Mouse (Mus musculus): ENCODE measurements around the gene Lipe. TPM values are rescaled to one million over a fixed set of nuclear protein-coding genes. Genes with fewer than 3 reads are reported as not detected.

Lipe gene
- polyA plus RNA-seq, 1 experiment from 2014 or later: 4.9 TPM

- peak overlapping the region; percentile 39 for H3K4me3 ChIP-seq (ENCODE audit: low read depth, low read length)
- H3K36me3 ChIP-seq (ENCODE audit: control insufficient read depth, insufficient read depth, low read length): peaks cover 27% of the 10 kb centered on the region
- H3K4me1 ChIP-seq (ENCODE audit: control insufficient read depth, insufficient read depth, low read length): peaks cover 4% of the 10 kb centered on the region
- H3K27me3 ChIP-seq (replicated peaks; ENCODE audit: control insufficient read depth, insufficient read depth, low read length): no peaks in the 10 kb centered on the region
- WGBS: 64% methylated on average over 18 of the region's 18 CpGs
- DNase-seq (ENCODE audit: low spot score) (no peak), ATAC-seq (ENCODE audit: low read depth) (no peak)
- H3K27ac ChIP-seq (replicated peaks; ENCODE audit: low read depth, low read length): no peak overlapping the region
- H3K9ac ChIP-seq (ENCODE audit: low read depth, low read length): 0 out of 2 replicates have a peak overlapping the region, but pooled peaks have one; percentile 56
- H3K9me3 ChIP-seq (ENCODE audit: control insufficient read depth, low read length): no peaks in the 10 kb centered on the region
- H3K4me2 ChIP-seq (ENCODE audit: low read depth, low read length): peak overlapping the region; percentile 62
Observed at GRCm38 (mm10) chr7:25380392-25381283, 17.9 kb downstream of the Lipe start.

- H3K4me3 ChIP-seq (ENCODE audit: low read depth, low read length): peak overlapping the region; percentile 39
- 3% methylated on average over 40 of the region's 42 CpGs for WGBS
- H3K27me3 ChIP-seq (replicated peaks; ENCODE audit: control insufficient read depth, insufficient read depth, low read length): no peaks in the 10 kb centered on the region
- peak overlapping the region; percentile 56 for H3K9ac ChIP-seq (ENCODE audit: low read depth, low read length)
- DNase-seq (ENCODE audit: low spot score) (peak; percentile 86), ATAC-seq (ENCODE audit: low read depth) (peak; percentile 60)
- H3K9me3 ChIP-seq (ENCODE audit: control insufficient read depth, low read length): no peaks in the 10 kb centered on the region
- no peak overlapping the region for H3K27ac ChIP-seq (replicated peaks; ENCODE audit: low read depth, low read length)
- peaks cover 19% of the 10 kb centered on the region for H3K36me3 ChIP-seq (ENCODE audit: control insufficient read depth, insufficient read depth, low read length)
- H3K4me1 ChIP-seq (ENCODE audit: control insufficient read depth, insufficient read depth, low read length): peaks cover 4% of the 10 kb centered on the region
- peak overlapping the region; percentile 62 for H3K4me2 ChIP-seq (ENCODE audit: low read depth, low read length)
Observed at GRCm38 (mm10) chr7:25379551-25380351, 18.8 kb downstream of the Lipe start.

DNA sequence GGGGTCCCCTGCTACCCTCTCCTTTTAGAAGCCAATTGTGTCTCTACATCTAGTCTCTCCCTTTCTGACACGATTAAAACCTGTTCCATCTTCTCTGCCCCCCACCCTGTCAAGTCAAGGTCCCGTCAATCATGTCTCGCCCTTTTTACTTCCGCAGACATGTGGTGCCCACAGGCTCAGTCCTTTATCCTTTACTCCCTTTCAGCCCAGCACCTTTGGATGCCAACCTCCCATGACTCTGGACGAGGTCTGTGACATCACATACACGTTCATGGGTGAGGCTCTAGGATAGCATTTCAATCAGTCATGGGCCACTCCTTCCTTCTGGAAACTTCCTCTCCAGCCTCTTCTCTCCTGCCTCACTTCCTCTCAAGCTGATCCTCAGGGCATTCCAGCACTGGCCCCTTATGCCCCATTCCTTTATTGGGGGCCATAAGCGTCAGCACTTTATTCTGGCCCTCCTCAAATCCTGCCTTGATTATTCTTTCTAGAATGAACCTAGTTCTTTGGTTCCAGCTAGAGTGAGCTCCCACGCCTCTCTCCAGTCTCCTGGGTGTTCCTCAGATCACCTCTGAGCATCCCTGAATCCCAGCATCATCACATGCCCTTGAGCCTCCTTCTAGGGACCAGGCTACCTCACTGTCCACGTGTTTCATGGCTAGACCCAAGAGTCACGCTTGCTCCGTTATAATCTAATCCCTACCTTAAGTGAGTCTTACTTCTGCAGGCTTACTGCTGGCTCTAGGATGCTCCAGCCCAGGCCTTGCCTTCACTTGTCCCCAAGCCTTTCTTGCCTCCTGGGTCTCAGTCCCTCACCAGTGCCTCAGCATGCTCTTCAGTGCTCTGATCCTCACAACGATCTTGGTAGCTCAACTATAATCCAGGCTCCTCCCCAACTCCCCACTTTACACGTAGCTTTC lies 20.1 kb downstream of the Lipe start:
- Histone ChIP-seq H3K27ac (replicated peaks; ENCODE audit: low read depth, low read length) (no peak overlapping the region), H3K9ac (ENCODE audit: low read depth, low read length) (no peak overlapping the region), H3K4me3 (ENCODE audit: low read depth, low read length) (no peak overlapping the region), H3K27me3 (replicated peaks; ENCODE audit: control insufficient read depth, insufficient read depth, low read length) (no peaks in the 10 kb centered on the region), H3K4me2 (ENCODE audit: low read depth, low read length) (no peak overlapping the region), H3K9me3 (ENCODE audit: control insufficient read depth, low read length) (no peaks in the 10 kb centered on the region), H3K36me3 (ENCODE audit: control insufficient read depth, insufficient read depth, low read length) (peaks cover 6% of the 10 kb centered on the region), H3K4me1 (ENCODE audit: control insufficient read depth, insufficient read depth, low read length) (peaks cover 4% of the 10 kb centered on the region)
- ATAC-seq (ENCODE audit: low read depth): no peak
- no peak for DNase-seq (ENCODE audit: low spot score)
- WGBS: 82% methylated on average over 13 of the region's 13 CpGs

- WGBS: 36% methylated on average over 8 of the region's 8 CpGs
- no peaks in the 10 kb centered on the region for H3K27me3 ChIP-seq (replicated peaks; ENCODE audit: control insufficient read depth, insufficient read depth, low read length)
- DNase-seq (ENCODE audit: low spot score): no peak
Observed at GRCm38 (mm10) chr7:25377100-25377700, 21.3 kb downstream of the Lipe start.

DNA sequence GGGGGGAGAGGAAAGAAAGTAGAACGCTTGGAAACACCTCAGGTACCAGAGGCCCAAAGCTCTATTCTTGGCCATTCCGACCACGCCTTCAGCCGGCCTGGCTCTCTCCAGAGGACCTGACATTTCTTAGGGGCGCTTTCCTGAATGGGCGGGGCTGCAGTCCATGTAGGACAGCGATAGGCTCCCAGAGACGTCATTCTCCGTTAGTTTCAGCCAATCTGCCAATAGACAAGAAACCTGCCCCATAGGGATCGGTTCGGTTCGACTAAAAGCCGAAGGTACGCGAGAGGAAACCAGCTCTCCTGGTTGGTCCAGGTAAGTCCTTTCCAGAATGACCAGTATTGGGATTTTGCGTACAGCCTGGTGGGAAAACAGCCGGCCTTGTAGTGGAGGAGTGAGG lies 22.0 kb downstream of the Lipe start:
- H3K27me3 ChIP-seq (replicated peaks; ENCODE audit: control insufficient read depth, insufficient read depth, low read length): no peaks in the 10 kb centered on the region
- 0 out of 2 replicates have a peak overlapping the region, but pooled peaks have one; percentile 31 for H3K9ac ChIP-seq (ENCODE audit: low read depth, low read length)
- peak overlapping the region; percentile 32 for H3K4me3 ChIP-seq (ENCODE audit: low read depth, low read length)
- WGBS: 3% methylated on average over 17 of the region's 17 CpGs
- H3K27ac ChIP-seq (replicated peaks; ENCODE audit: low read depth, low read length): no peak overlapping the region
- H3K4me2 ChIP-seq (ENCODE audit: low read depth, low read length): peak overlapping the region; percentile 52
- DNase-seq (ENCODE audit: low spot score) (peak; percentile 77), ATAC-seq (ENCODE audit: low read depth) (peak; percentile 61)
- H3K9me3 ChIP-seq (ENCODE audit: control insufficient read depth, low read length): no peaks in the 10 kb centered on the region
- H3K4me1 ChIP-seq (ENCODE audit: control insufficient read depth, insufficient read depth, low read length): peaks cover 4% of the 10 kb centered on the region
- H3K36me3 ChIP-seq (ENCODE audit: control insufficient read depth, insufficient read depth, low read length): no peaks in the 10 kb centered on the region

More at GRCm38 (mm10) chr7:25377100-25377700, 21.3 kb downstream of the Lipe start:
- Histone ChIP-seq H3K4me1 (ENCODE audit: control insufficient read depth, insufficient read depth, low read length) (peaks cover 4% of the 10 kb centered on the region), H3K9ac (ENCODE audit: low read depth, low read length) (0 out of 2 replicates have a peak overlapping the region, but pooled peaks have one; percentile 31), H3K4me2 (ENCODE audit: low read depth, low read length) (peak overlapping the region; percentile 52), H3K27ac (replicated peaks; ENCODE audit: low read depth, low read length) (no peak overlapping the region), H3K4me3 (ENCODE audit: low read depth, low read length) (peak overlapping the region; percentile 32), H3K9me3 (ENCODE audit: control insufficient read depth, low read length) (no peaks in the 10 kb centered on the region), H3K36me3 (ENCODE audit: control insufficient read depth, insufficient read depth, low read length) (no peaks in the 10 kb centered on the region; the same call in 1 of the 2 replicates)
- no peak for ATAC-seq (ENCODE audit: low read depth)

DNA sequence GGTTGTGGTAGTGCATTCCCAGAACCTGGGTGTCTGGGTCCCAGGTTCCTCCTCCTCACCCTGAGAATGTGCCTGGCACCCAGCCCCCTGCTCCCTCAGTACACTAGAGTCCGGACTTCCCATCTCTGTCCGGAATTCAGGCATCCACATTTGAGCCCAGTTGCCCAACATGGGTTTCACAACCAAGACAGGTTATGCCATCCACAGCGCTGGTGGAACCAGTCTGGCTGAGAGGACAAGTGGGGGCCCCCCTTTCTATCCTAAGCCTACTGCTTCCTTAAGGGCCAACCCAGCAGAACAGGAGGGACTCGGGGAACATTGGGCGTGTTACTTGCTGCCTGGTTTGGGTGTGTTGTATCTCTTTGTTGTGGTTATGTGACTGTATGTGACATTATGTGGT lies 26.1 kb downstream of the Lipe start:
- ATAC-seq (ENCODE audit: low read depth): no peak

GRCm38 (mm10) chr7:25369058-25369749 lies 29.3 kb downstream of the Lipe start, which contains the start of gene Cnfn:
Gene Cnfn (minus strand): TSS chr7:25369724.
- H3K27ac ChIP-seq (replicated peaks; ENCODE audit: low read depth, low read length): no peak within 1 kb of the TSS
- H3K9ac ChIP-seq (ENCODE audit: low read depth, low read length): no peak within 1 kb of the TSS
- H3K4me1 ChIP-seq (ENCODE audit: control insufficient read depth, insufficient read depth, low read length): peaks cover 13% of the 10 kb centered on the region; the same call in 1 of the 2 replicates
- no peak within 1 kb of the TSS for H3K4me2 ChIP-seq (ENCODE audit: low read depth, low read length)
- ATAC-seq (ENCODE audit: low read depth): no peak
- H3K9me3 ChIP-seq (ENCODE audit: control insufficient read depth, low read length): no peaks in the 10 kb centered on the region
- 49% methylated on average over 12 of the region's 12 CpGs for WGBS
- H3K4me3 ChIP-seq (ENCODE audit: low read depth, low read length): no peak within 1 kb of the TSS
- peaks cover 3% of the 10 kb centered on the region; the same call in 1 of the 2 replicates for H3K36me3 ChIP-seq (ENCODE audit: control insufficient read depth, insufficient read depth, low read length)
- no peak for DNase-seq (ENCODE audit: low spot score)
- peaks cover 33% of the 10 kb centered on the region for H3K27me3 ChIP-seq (replicated peaks; ENCODE audit: control insufficient read depth, insufficient read depth, low read length)

More for the DNA sequence above, 26.1 kb downstream of the Lipe start:
- no peak overlapping the region for H3K27ac ChIP-seq (replicated peaks; ENCODE audit: low read depth, low read length)
- peaks cover 4% of the 10 kb centered on the region; the same call in 1 of the 2 replicates for H3K4me1 ChIP-seq (ENCODE audit: control insufficient read depth, insufficient read depth, low read length)
- peak; percentile 38 for DNase-seq (ENCODE audit: low spot score)
- no peak overlapping the region for H3K4me2 ChIP-seq (ENCODE audit: low read depth, low read length)
- peaks cover 22% of the 10 kb centered on the region for H3K27me3 ChIP-seq (replicated peaks; ENCODE audit: control insufficient read depth, insufficient read depth, low read length)
- no peaks in the 10 kb centered on the region for H3K36me3 ChIP-seq (ENCODE audit: control insufficient read depth, insufficient read depth, low read length)
- H3K9me3 ChIP-seq (ENCODE audit: control insufficient read depth, low read length): no peaks in the 10 kb centered on the region
- no peak overlapping the region for H3K9ac ChIP-seq (ENCODE audit: low read depth, low read length)
- WGBS: 84% methylated on average over 5 of the region's 5 CpGs
- H3K4me3 ChIP-seq (ENCODE audit: low read depth, low read length): no peak overlapping the region
